Mouse (Mus musculus) WW6 (cell line): ENCODE data around the gene Slc10a3.
A peak's percentile ranks its signal among the peaks of the same experiment; 100 is the strongest.
"Not testable (repeated sequence)": the region's sequence is repeated elsewhere in the genome, so short reads cannot be mapped to it uniquely, and the experiment has no call there.

ENCODE experiments used
- DNase-seq: peaks from one replicate; pipeline ENCODE4 v3.0.0-alpha.2; 2013; ENCODE audit warnings: low read depth, low spot score

The Slc10a3 gene

GRCm38 (mm10) chrX:74372888-74373549, at the start of gene Slc10a3, which contains the start of gene Ubl4a:
TSS of gene Slc10a3 (minus strand) at chrX:74373349.
TSS of gene Ubl4a (minus strand) at chrX:74373218.
- no peak for DNase-seq

GRCm38 (mm10) chrX:74413377-74413776, 40.2 kb upstream of the Slc10a3 start:
- no peak for DNase-seq

- no peak for DNase-seq
These were observed 35.2 kb upstream of the Slc10a3 start for GRCm38 (mm10) chrX:74408340-74408739.

- no peak for DNase-seq
These were observed 27.0 kb upstream of the Slc10a3 start for GRCm38 (mm10) chrX:74400136-74400535.

- peak; percentile 64 for DNase-seq
These were observed 19.6 kb upstream of the Slc10a3 start, which contains the start of the genes Fam3a and Ikbkg for GRCm38 (mm10) chrX:74392535-74393443. TSS of gene Fam3a (minus strand) at chrX:74393272. TSS of gene Ikbkg (plus strand) at chrX:74393290.

GRCm38 (mm10) chrX:74388153-74388552, 15.0 kb upstream of the Slc10a3 start:
- DNase-seq: no peak

GRCm38 (mm10) chrX:74384451-74384850, 11.3 kb upstream of the Slc10a3 start:
- no peak for DNase-seq

GRCm38 (mm10) chrX:74368209-74368909, 4.8 kb downstream of the Slc10a3 start:
- no peak for DNase-seq

- DNase-seq: no peak
These were observed 5.6 kb downstream of the Slc10a3 start for GRCm38 (mm10) chrX:74367512-74367911.

- no peak for DNase-seq
These were observed 14.0 kb downstream of the Slc10a3 start for GRCm38 (mm10) chrX:74359171-74359570.

GRCm38 (mm10) chrX:74357069-74357468, 16.1 kb downstream of the Slc10a3 start:
- not testable (repeated sequence) for DNase-seq

- DNase-seq: no peak
These were observed 19.7 kb downstream of the Slc10a3 start, which contains the start of gene Lage3 for GRCm38 (mm10) chrX:74353467-74353770. TSS of gene Lage3 (minus strand) at chrX:74353618.

GRCm38 (mm10) chrX:74352645-74353466, 20.3 kb downstream of the Slc10a3 start:
- DNase-seq: no peak

GRCm38 (mm10) chrX:74330166-74330930, 42.8 kb downstream of the Slc10a3 start:
- no peak for DNase-seq

- no peak for DNase-seq
These were observed 43.9 kb downstream of the Slc10a3 start for GRCm38 (mm10) chrX:74329215-74329671.

- peak; percentile 36 for DNase-seq
These were observed 44.4 kb downstream of the Slc10a3 start, which contains the start of gene Plxna3 for GRCm38 (mm10) chrX:74328725-74329161. TSS of gene Plxna3 (plus strand) at chrX:74329066.
